Mouse (Mus musculus) adrenal gland, postnatal 14 days (tissue): ENCODE data around the gene Aqp6. TPM values are rescaled to one million over a fixed set of nuclear protein-coding genes. Genes with fewer than 3 reads are reported as not detected.

Experiments used
- DNase-seq: peaks from one replicate; pipeline ENCODE4 v3.0.0; 2021; ENCODE audit warnings: mixed read lengths
- long read RNA-seq, 2 experiments: library from polyadenylated mRNA; stranded (forward); transcript quantifications; one replicate each; pipeline ENCODE4 v2.0.0; 2021
- total RNA-seq: library from RNA; stranded (reverse); gene quantifications from 2 replicates; pipeline ENCODE4 v1.2.3, GENCODE M21; 2021

Gene Aqp6
- total RNA-seq = not detected in 2 replicates
- long read RNA-seq, experiment 1 = 0 reads
- long read RNA-seq, experiment 2 = 0 reads

DNA sequence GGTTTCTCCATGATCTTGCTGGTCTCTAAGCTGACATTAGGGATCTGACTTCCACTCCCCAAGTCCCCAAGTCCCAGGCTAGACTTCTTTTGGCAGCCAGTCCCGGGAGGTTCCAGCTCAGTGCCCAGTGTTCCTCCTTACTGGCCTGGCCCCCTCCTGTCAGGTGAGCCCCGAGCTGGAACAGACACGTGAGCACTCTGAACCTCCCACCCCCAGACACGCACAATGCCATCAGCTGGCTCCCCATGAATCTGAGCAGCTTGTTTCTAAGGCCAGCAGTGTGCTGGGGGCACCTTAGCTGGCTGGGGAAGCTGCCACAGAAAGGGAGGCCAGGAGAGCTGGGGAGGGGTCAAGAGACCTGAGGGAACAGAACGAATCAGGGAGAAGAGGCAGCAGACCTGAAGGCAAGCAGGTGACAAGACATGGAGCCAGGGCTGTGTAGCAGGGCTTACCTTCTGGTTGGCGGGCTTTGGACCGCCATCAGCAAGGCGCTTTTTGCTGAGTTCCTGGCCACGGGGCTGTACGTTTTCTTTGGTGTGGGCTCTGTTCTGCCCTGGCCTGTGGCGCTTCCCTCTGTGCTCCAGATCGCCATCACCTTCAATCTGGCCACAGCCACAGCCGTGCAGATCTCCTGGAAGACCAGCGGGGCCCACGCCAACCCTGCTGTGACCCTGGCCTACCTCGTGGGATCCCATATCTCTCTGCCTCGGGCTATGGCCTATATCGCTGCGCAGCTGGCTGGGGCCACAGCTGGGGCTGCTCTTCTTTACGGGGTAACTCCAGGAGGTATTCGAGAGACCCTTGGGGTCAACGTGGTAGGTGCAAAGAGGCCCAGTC lies at the start of gene Aqp6:
Gene Aqp6 (plus strand): TSS at position 415 of the 837 bp plus-strand sequence.
- DNase-seq = no peak

DNA sequence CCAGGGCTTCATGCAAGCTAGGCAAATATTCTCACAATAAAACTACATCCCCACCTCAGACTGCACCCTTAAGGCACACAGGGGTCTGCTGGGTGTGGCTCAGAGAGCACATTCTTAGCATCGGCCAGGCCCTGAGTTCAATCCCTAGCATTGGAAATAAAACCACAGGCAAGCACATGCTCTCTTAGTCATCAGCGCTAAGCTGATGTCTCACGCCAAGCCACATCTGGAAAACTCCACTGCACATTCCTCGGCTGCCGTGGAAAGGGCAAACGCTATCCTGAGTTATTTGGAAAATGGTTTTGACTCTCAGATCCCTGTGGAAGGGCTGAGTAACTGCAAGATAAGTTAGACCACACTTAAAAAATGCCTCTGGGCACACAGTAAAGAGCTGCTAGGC lies 47.4 kb upstream of the Aqp6 start:
- no peak for DNase-seq

DNA sequence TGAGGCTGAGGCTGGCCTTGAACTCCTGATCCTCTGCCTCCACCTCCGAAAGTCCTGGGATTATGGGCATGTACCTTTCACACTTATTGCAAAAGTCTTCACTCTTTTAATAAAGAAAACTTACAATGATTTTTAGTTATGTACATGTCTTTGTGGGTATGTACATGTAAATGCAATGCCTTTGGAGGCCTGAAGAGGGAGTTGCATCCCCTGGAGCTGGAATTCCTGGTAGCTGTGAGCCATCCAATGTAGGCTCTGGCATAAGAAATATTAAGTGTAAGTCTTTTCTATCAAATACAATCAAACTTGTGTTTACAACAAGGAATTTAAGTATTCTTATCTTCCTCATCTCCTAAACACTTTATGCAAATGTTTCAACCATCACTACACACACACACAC lies 42.3 kb upstream of the Aqp6 start:
- no peak for DNase-seq

DNA sequence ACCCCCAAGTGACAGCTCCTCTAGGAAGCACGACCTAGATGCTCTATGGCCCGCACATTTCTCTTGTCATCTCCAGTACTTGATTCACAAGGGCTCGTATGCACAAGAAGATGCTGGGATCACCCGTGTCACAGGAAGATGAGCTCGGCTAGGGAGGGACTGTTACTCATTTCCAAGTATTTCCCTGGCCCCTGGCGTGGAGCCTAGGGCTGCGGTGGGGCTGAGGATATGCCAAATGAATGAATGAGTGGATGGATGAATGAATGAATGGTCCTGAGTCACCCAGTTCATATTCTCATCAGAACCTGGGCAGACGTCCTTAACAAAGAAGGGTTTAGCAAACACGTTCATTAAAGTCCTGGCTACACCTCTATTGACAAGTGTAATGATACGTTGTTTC lies 41.0 kb upstream of the Aqp6 start:
- DNase-seq = no peak

DNA sequence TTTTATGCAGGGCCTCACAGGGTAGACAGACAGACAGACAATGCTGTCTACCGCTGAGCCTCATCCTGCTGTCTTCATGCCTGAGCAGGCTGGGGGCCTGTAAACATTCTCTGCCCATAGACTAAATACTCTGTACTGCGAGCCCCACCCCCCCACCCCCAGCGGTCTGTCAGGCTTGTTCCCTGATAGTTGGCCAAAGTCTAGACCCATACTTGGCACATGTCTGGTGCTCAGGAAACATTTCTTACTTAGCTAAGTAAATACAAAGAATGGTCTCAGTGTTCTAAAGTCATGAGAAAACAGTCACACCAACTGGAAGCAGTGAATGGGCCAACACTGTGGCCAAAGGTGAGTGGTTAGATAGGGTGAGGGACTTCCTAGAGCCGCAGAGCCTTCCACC lies 33.8 kb upstream of the Aqp6 start:
- no peak for DNase-seq

DNA sequence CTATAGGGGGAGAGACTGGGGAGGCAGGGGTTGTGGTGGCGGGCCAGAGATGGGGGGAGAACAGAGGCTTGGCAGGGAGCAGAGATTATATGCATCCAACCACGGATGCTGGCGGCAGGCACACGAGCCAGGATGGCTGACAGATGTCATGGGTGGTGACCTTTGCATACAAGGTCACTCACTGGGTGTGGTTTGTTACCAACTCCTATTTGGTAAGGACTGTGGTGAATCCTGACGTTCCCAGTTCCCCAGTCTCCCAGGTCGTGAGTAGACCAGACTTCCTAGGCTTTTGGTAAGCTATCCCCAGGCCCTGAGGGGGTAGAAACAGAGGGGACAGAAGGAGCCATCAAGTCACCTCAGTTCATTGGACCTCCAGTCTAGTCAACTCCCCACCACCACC lies 32.5 kb upstream of the Aqp6 start:
- no peak for DNase-seq

DNA sequence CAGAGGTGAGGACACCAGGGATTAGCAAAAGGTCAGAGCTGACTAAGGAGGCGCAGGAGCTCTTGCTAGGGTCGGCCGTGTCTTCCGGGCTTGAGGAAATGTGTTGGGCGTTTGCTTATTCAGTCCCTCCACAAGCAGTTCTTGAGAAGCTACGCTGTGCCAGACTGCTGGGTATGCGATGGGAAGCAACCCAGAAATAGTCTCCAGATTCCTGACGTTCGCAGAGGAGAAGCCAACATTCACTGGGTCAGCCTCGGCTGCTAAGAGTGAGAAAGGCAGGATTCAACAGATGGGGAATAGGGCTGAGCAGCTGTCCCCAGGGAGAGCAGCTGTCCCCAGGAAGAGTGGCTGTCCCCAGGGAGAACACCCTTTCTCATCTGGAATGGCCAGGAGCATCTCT lies 32.1 kb upstream of the Aqp6 start:
- DNase-seq = no peak

DNA sequence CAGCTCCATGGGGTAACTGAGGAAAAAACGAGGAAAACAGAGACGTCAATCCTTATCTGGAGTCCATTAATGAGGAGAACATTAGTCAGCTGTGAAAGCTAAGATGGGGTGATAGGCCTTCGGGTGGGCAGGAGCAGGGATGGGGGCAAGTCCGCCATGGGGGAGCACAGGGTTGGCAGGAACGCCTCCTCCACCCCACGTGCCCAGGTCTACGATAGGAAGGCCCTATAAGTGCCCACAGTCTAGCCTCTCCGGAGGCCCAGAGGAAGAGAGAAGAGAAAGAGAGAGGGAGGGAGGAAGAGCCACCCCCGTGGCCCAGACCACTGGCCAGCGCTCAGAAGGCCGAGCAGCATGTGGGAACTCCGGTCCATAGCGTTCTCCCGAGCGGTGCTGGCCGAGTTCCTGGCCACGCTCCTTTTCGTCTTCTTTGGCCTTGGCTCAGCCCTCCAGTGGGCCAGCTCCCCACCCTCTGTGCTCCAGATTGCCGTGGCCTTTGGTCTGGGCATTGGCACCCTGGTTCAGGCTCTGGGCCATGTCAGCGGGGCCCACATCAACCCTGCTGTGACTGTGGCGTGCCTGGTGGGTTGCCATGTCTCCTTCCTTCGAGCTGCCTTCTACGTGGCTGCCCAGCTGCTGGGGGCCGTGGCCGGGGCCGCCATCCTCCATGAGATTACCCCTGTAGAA lies 22.3 kb upstream of the Aqp6 start, which contains the start of gene Aqp2:
Gene Aqp2 (plus strand): TSS at position 254 of the 684 bp plus-strand sequence.
- DNase-seq = peak; percentile 41

DNA sequence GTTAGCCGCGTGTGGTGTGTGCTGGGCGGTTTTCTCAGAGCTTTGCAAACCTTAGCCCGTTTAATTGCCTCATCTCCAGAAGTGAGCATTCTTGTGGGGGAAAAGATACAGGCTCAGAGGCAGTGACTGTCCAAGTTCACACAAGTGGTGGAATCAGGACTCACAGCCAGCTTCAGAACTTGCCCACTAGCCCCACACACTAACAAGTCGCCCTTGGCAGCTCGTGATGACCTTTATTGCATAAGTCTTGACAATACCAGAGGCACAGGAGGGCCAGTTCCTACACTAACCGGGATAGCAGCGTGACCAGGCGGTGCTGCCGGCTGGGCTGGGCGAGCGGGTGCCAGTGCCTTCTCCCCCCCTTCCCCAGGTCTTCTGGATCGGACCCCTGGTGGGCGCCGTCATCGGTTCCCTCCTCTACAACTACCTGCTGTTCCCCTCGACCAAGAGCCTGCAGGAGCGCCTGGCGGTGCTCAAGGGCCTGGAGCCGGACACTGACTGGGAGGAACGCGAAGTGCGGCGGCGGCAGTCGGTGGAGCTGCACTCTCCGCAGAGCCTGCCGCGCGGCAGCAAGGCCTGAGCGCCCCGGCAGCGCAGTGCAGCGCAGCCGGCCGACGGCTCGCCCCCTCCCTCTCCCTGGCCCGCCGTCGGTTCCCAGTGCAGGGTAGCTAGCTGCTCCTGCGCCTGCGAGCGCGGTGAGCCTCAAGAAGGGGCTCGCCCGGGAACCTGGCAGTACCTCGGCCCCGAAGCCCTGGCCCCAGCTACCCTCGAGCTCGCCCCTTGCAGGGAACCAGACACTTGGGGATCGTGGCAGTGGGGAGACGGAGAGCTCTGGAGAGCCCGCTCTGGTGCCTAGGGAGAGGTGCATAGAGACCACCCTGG lies 17.5 kb upstream of the Aqp6 start:
- peak; percentile 54 for DNase-seq

DNA sequence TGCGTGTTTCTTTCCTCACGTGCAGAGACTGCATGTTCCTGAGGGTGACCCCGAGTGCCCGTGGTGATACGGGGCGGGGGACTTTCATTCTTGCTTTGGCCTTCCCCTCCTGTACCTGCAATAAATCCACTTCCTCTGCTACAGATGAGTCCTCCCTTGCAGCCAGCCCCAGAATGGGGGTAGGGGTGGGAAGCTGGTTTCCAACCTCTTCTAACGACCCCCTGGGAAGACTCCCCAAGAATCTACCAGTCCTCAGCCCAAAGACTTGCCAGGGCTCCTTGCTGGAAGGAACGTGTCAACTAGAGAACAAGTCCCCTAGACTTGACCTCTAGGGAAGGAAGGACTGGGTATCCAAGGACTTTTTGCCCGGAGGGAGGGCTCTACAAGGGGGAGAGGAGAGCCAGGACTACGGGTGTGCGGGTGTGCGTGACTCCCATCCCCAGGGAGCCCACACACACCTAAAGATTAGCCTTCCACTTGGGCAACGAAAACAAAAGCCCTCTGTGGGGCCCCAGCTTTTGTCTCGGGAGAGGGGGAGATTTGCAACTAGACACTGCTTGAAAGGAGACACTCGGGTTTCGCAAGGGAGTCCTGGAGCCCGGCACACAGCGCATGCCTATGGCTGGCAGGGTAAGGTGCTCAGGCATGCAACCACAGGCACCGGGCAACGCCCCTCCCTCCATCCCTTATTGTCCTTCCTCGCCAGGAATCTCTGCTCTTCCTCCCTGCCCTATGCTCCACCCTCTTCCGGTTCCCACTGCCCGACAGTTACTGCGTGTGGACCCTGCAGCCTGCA lies 16.6 kb upstream of the Aqp6 start:
- peak; percentile 25 for DNase-seq

DNA sequence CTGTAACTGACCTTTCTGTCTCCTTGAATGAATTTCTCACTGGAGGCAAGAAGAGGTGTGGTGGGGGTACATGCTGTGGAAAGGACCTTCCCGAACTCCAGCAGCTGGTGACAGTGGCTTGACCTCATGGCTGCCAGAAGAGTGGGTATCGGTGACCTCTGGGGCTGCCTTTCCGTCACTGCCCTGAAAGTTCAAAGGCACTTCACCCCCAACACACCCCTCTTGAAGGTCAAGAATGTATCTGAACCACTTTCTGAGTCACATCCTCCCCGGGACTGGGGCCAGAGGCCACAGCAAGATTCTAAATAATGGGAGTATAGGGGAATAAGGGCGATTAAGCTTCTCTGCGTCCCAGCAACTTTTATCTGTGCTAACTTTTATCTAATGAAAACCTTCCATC lies 15.5 kb upstream of the Aqp6 start:
- DNase-seq = no peak

DNA sequence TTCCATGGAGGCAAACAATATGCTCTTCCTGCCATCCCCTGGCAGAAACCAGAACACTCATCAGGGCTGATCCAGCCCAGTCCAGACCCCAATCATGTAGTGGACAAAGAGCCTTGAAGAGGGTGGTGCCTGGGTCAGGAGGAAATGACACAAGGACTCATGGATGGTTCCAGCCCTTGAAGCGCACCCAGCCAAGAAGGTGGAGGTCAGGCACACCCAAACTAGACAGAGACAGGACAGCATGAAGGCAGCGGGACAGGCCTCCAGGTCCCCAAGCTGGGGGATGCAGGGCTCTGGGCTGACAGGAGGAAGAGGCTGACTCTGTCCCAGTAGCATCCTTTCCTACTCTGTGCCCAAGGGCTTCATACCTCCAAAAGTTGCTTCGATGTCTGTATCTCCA lies 14.7 kb upstream of the Aqp6 start:
- DNase-seq = no peak

DNA sequence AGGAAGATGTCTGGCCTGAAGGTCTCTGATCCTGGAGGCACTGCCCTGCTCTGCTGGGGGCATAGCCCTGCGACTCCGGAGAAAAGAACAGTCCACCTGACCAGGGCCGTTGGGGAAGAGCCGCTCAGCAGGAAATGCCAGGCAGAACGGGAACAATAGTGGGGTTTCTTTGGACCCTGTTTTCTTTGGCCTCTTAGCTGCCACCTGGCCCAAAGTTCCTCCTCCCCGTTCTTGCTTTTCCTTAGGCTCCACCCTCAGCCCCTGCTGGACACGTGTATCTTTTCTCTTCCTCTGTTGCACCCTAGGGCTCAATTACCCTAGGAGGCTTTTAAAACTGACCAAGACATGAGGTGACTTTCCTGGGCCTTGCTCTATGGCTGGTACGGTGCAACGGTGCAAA lies 12.0 kb upstream of the Aqp6 start:
- DNase-seq = no peak

DNA sequence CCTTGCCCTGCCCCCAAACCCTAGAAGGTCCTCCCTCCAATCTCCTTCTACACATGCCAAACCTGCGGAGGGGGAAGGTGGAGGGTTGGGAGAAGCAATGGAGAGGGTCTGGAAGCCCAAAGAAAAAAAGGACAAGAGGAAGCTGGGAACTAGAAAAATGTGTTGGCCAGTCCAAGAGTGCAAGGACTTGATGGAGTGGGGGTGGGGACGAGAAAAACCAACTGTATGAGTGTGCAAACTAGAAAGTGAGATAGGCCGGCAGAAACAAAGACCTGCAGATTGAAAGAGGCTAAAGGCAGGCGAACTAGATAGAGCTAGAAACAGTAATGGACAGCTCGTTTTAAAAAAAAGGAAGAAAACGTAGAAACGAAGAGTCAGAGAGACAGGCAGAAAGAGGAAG lies 11.5 kb upstream of the Aqp6 start:
- no peak for DNase-seq

DNA sequence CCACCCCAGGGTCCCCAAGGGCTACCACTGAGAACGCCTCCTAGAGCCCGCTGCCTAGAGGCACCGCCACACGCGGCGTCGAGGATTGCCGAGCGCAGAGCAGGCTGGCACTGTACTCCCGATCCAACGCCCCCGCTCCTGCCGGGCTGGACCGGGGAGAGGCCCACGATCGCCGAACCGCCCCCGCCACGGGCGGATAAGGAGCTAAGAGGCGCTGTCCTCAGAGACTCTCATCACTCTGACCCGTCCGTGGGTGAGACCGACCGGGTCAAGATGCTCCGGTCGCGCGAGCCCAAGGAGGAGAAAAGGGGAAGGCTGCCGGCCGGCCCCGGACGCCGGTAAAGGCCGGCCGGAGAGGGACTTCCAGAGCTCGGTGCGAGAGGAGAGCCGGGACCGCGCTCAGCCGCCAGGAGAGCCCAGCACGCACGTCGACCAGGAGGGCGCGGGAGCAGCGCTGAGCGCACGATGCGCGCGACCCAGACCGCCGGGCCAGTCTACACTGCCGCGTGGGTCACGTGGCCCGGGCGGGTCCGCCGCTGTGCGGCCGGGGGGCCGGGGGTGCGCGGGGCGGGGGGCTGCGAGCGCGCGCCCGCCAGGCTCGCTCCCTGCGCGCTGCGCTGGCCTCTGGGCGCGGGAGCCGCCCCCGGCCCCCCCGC lies 10.6 kb upstream of the Aqp6 start, which contains the start of gene Aqp5:
Gene Aqp5 (plus strand): TSS at position 354 of the 656 bp plus-strand sequence.
- DNase-seq = peak; percentile 56

DNA sequence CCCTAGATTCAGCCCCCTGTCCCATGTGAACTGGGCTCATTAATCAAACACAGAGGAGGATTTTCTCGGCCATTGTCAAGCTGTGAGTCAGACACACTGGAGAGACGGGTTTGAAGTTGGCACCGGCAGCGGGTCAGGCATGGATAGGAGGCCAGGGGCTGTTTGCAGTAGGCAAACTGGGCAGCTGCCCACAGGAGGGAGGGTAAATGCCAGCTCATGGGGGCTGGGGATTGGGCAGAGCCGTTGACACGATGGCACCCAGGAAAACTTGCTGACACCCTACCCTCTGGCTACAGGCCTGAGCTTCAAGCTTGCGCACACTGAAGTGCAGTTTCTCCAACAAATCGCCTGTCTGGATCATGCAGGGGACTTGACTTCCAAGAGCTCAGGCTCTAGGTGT lies 9.0 kb upstream of the Aqp6 start:
- DNase-seq = peak; percentile 69

DNA sequence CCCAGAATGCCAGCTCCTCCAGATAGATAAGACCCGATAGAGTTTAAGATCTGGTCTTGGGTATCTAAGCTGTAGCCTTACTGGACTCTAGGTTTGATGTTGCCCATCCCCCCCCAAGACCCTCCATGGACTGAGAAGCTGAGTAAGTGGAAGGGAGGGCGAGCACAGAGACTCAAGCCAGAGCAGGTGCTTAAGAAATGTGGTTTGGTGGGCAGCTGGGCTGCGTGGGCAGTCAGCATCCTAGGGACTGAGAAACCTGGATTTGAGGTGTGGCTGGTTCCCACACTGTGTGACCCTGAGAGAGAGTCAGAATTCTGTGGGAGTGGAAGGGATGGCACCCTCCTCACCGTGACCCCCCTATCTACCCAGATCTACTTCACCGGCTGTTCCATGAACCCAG lies 8.3 kb upstream of the Aqp6 start:
- DNase-seq = no peak

DNA sequence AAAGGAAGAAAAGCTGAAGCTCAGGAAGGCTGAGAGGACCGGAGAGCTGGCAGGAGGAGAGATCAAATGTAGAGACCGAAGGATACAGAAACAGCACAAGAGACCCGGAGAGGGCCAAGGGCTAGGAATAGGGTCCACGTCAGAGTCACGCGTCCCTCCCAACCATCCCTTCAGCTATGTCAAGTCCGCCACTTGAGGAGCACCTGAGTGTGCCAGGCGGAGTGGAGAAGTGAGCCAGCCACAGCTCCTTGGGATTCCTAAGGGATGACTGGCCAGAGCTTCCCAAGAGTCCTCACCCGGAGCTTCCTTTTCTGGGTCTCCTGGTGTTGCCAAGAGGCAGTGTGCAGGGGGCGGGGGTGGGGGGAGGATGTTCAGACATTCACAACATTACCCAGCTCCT lies 6.2 kb upstream of the Aqp6 start:
- no peak for DNase-seq

DNA sequence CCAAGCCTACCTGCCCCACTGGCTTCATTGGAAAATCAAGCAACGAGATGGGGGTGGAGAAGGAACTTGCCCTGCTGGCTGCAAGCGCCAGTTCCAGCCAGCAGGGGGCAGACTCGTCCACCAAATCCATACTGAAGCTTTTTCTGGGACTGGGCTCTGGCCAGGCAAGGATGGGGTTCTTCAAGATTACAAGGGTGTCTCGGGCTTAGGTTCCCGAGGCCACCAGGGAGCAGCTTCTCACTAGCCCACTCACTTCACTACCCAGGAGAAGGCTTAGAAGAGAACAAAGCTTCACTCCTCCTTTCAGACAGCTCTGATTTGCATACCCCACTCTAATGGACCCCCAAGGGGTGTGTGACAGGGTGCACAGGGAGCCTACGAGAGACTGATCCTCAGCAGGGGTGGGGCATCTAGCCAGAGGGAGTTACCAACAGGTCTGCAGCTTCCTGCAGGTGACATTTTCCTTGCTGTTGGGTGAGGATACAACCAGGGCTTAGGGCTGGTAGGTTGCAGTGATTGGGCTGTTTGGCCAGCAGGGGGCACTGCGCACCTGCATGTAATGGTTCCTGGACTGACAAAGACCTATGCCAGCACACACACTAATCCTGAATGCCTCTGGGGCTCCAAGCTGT lies 5.0 kb upstream of the Aqp6 start:
- peak; percentile 93 for DNase-seq

DNA sequence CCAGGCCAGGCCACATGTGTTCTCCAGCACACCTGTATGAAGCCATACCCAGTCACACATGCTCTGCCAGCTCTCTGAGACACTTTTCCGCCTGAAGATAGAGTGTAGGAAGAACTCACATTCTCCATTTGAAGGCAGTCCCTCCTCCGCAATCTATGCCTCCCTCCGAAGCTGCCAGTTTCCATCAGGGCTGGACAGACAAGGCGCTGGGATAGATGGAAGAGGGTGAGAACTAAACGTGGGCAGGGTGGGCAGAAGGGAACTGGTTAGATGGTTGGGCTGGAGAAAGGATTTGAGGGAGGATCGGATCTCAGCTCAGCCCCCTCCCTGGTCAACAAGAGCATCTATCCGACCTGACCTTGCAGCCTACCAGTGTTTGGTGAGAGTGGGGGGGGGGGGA lies 4.4 kb upstream of the Aqp6 start:
- no peak for DNase-seq

DNA sequence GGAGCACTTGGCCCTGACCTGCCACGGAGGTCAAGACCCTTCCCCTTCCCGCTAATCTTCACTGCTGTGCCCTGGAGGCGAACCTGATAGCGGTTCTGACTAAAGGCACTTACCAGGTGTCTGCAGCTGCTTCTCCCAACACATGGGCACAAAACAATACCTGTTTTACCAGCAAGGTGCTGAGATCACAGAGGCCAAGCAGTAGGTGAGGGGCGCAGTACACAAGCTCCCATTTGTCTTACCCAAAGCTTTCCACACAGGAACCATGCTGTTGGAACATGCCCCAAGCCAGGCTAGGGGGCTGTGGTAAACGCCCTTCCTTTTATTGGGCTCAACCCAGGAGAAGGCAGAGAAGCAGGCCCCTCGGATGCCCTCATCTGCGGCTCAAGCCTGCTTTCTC lies 3.6 kb upstream of the Aqp6 start:
- no peak for DNase-seq
